Mouse (Mus musculus) MEL (cell line): ENCODE measurements around the gene Podnl1. TPM values are rescaled to one million over a fixed set of nuclear protein-coding genes. Genes with fewer than 3 reads are reported as not detected.

ENCODE experiments used
- DNase-seq: peaks from one replicate; pipeline ENCODE4 v3.0.0; 2011; ENCODE audit warnings: low read depth, low spot score
- H3K27ac ChIP-seq: 2 replicates; pipeline ENCODE4 v1.5.1; 2012; ENCODE audit warnings: low read depth, mild to moderate bottlenecking, control low read depth, low read length, moderate library complexity; ENCODE audit not compliant: control insufficient read depth
- H3K27me3 ChIP-seq, 2 experiments: fragments of 150-350 bp in 1 of 2; sonication (generic) in 1 of 2; 2 replicates each; pipeline ENCODE4 v1.6.1; 2012; ENCODE audit warnings: low read length in 2 of 2, mild to moderate bottlenecking in 2 of 2, improper control_type of control experiment in 1 of 2, moderate library complexity in 1 of 2; ENCODE audit not compliant: insufficient read depth in 2 of 2, control insufficient read depth in 1 of 2
- H3K36me3 ChIP-seq, 2 experiments: 2 replicates each; pipeline ENCODE4 v1.6.1; 2012 to 2014; ENCODE audit warnings: low read length in 2 of 2, improper control_type of control experiment in 1 of 2, inconsistent platforms in 1 of 2, mild to moderate bottlenecking in 1 of 2; ENCODE audit not compliant: insufficient read depth in 2 of 2, control insufficient read depth in 1 of 2
- H3K4me1 ChIP-seq, 2 experiments: fragments of 150-350 bp in 1 of 2; sonication (generic) in 1 of 2; 2 replicates each; pipeline ENCODE4 v1.6.1; 2012; ENCODE audit warnings: low read length in 2 of 2, improper control_type of control experiment in 1 of 2, mild to moderate bottlenecking in 1 of 2; ENCODE audit not compliant: insufficient read depth in 2 of 2, control insufficient read depth in 1 of 2
- H3K4me3 ChIP-seq, 2 experiments: fragments of 150-350 bp in 1 of 2; sonication (generic) in 1 of 2; 2 replicates each; pipeline ENCODE4 v1.5.1; 2012; ENCODE audit warnings: low read depth in 2 of 2, low read length in 2 of 2, mild to moderate bottlenecking in 2 of 2, moderate library complexity in 2 of 2, control low read depth in 1 of 2, improper control_type of control experiment in 1 of 2; ENCODE audit not compliant: control insufficient read depth in 1 of 2, insufficient read depth in 1 of 2
- H3K79me2 ChIP-seq: 2 replicates; pipeline ENCODE4 v1.6.1; 2012; ENCODE audit warnings: mild to moderate bottlenecking, low read length, moderate library complexity; ENCODE audit not compliant: control insufficient read depth, poor library complexity, insufficient read depth
- H3K9ac ChIP-seq: 2 replicates; pipeline ENCODE4 v1.6.1; 2012; ENCODE audit warnings: low read depth, mild to moderate bottlenecking, control low read depth, low read length, moderate library complexity; ENCODE audit not compliant: control insufficient read depth, poor library complexity, severe bottlenecking
- H3K9me3 ChIP-seq: fragments of 150-350 bp; sonication (generic); replicated peaks from 2 replicates; pipeline ENCODE4 v1.6.1; 2012; ENCODE audit warnings: mild to moderate bottlenecking, low read length, improper control_type of control experiment, moderate library complexity; ENCODE audit not compliant: insufficient read depth
- CHD1 ChIP-seq: IDR thresholded peaks from 2 replicates; pipeline ENCODE4 v1.6.1; 2012; ENCODE audit warnings: low read depth, mild to moderate bottlenecking, inconsistent platforms, low read length, improper control_type of control experiment
- CHD2 ChIP-seq: IDR thresholded peaks from 2 replicates; pipeline ENCODE4 v1.6.1; 2011; ENCODE audit warnings: low read length, improper control_type of control experiment
- CTCF ChIP-seq, 3 experiments: IDR thresholded peaks in 2 of 3; conservative IDR thresholded peaks in 1 of 3; 2 replicates each; pipeline ENCODE4 v1.5.1; 2011 to 2012; ENCODE audit warnings: low read length in 3 of 3, low read depth in 2 of 3, mild to moderate bottlenecking in 2 of 3, improper control_type of control experiment in 1 of 3, inconsistent platforms in 1 of 3, mixed read lengths in 1 of 3, moderate library complexity in 1 of 3; ENCODE audit not compliant: control insufficient read depth in 1 of 3, insufficient read depth in 1 of 3, poor library complexity in 1 of 3, severe bottlenecking in 1 of 3
- ETS1 ChIP-seq: IDR thresholded peaks from 2 replicates; pipeline ENCODE4 v1.6.1; 2012; ENCODE audit warnings: low read depth, mild to moderate bottlenecking, inconsistent platforms, low read length, improper control_type of control experiment, moderate library complexity
- GATA1 ChIP-seq: IDR thresholded peaks from 2 replicates; pipeline ENCODE4 v1.6.1; 2011; ENCODE audit warnings: low read depth, low read length, improper control_type of control experiment
- HCFC1 ChIP-seq: IDR thresholded peaks from 2 replicates; pipeline ENCODE4 v1.6.1; 2012; ENCODE audit warnings: low read depth, mild to moderate bottlenecking, inconsistent platforms, low read length, improper control_type of control experiment, moderate library complexity
- KAT2A ChIP-seq: conservative IDR thresholded peaks from 2 replicates; pipeline ENCODE4 v1.6.1; 2012; ENCODE audit warnings: low read depth, low read length, improper control_type of control experiment, inconsistent platforms
- MAFK ChIP-seq: IDR thresholded peaks from 2 replicates; pipeline ENCODE4 v1.6.1; 2011; ENCODE audit warnings: low read depth, mild to moderate bottlenecking, low read length, improper control_type of control experiment, borderline replicate concordance
- MAX ChIP-seq: IDR thresholded peaks from 2 replicates; pipeline ENCODE4 v1.6.1; 2011; ENCODE audit warnings: low read length, improper control_type of control experiment
- MXI1 ChIP-seq: IDR thresholded peaks from 2 replicates; pipeline ENCODE4 v1.6.1; 2011; ENCODE audit warnings: mild to moderate bottlenecking, low read depth, low read length, improper control_type of control experiment
- MYC ChIP-seq: IDR thresholded peaks from 2 replicates; pipeline ENCODE4 v1.6.1; 2011; ENCODE audit warnings: low read depth, mild to moderate bottlenecking, low read length, improper control_type of control experiment, moderate library complexity
- POLR2A ChIP-seq, 2 experiments: IDR thresholded peaks; 2 replicates each; pipeline ENCODE4 v1.6.1; 2011 to 2012; ENCODE audit warnings: low read length in 2 of 2, mild to moderate bottlenecking in 2 of 2, control low read depth in 1 of 2, improper control_type of control experiment in 1 of 2, low read depth in 1 of 2, moderate library complexity in 1 of 2; ENCODE audit not compliant: control insufficient read depth in 1 of 2, insufficient read depth in 1 of 2, poor library complexity in 1 of 2
- POLR2AphosphoS5 ChIP-seq: IDR thresholded peaks from 2 replicates; pipeline ENCODE4 v1.6.1; 2012; ENCODE audit warnings: low read depth, borderline replicate concordance, mild to moderate bottlenecking, inconsistent platforms, low read length, moderate library complexity, mixed read lengths
- RAD21 ChIP-seq: IDR thresholded peaks from 2 replicates; pipeline ENCODE4 v1.6.1; 2011; ENCODE audit warnings: mild to moderate bottlenecking, low read depth, low read length, improper control_type of control experiment
- RCOR1 ChIP-seq: IDR thresholded peaks from 2 replicates; pipeline ENCODE4 v1.6.1; 2012; ENCODE audit warnings: low read depth, mild to moderate bottlenecking, inconsistent platforms, low read length, improper control_type of control experiment
- SIN3A ChIP-seq: IDR thresholded peaks from 2 replicates; pipeline ENCODE4 v1.6.1; 2012; ENCODE audit warnings: low read length, improper control_type of control experiment, inconsistent platforms
- SMC3 ChIP-seq: IDR thresholded peaks from 2 replicates; pipeline ENCODE4 v1.6.1; 2011; ENCODE audit warnings: low read depth, low read length, improper control_type of control experiment
- TAL1 ChIP-seq: IDR thresholded peaks from 2 replicates; pipeline ENCODE4 v1.6.1; 2012; ENCODE audit warnings: mild to moderate bottlenecking, inconsistent platforms, low read length, moderate library complexity, mixed read lengths
- TBP ChIP-seq: IDR thresholded peaks from 2 replicates; pipeline ENCODE4 v1.8.0; 2011; ENCODE audit warnings: low read depth, low read length, improper control_type of control experiment
- TCF12 ChIP-seq: IDR thresholded peaks from 2 replicates; pipeline ENCODE4 v1.6.1; 2014; ENCODE audit warnings: low read depth, mild to moderate bottlenecking, inconsistent platforms, low read length, improper control_type of control experiment, moderate library complexity
- UBTF ChIP-seq: IDR thresholded peaks from 2 replicates; pipeline ENCODE4 v1.6.1; 2012; ENCODE audit warnings: low read depth, mild to moderate bottlenecking, inconsistent platforms, low read length, improper control_type of control experiment, moderate library complexity, borderline replicate concordance; ENCODE audit not compliant: insufficient read depth
- USF1 ChIP-seq: IDR thresholded peaks from 2 replicates; pipeline ENCODE4 v1.6.1; 2014; ENCODE audit warnings: low read depth, mild to moderate bottlenecking, inconsistent platforms, low read length, improper control_type of control experiment, moderate library complexity
- ZC3H11A ChIP-seq: IDR thresholded peaks from 2 replicates; pipeline ENCODE4 v1.6.1; 2012; ENCODE audit warnings: low read depth, mild to moderate bottlenecking, inconsistent platforms, low read length, improper control_type of control experiment
- ZMIZ1 ChIP-seq: IDR thresholded peaks from 2 replicates; pipeline ENCODE4 v1.6.1; 2012; ENCODE audit warnings: low read depth, mild to moderate bottlenecking, inconsistent platforms, low read length, improper control_type of control experiment, moderate library complexity
- ZNF384 ChIP-seq: IDR thresholded peaks from 2 replicates; pipeline ENCODE4 v1.6.1; 2012; ENCODE audit warnings: low read depth, mild to moderate bottlenecking, inconsistent platforms, low read length, improper control_type of control experiment
- polyA plus RNA-seq, 2 experiments: library from polyadenylated mRNA; stranded (reverse) in 1 of 2; unstranded in 1 of 2; fragments of >175 nt in 1 of 2; fragments of >200 nt in 1 of 2; gene quantifications; 2 replicates each; pipeline versions ENCODE4 v1.2.1 to v1.2.4; 2012; ENCODE audit warnings: low replicate concordance in 2 of 2, low read depth in 1 of 2; ENCODE audit not compliant: insufficient read length in 2 of 2, insufficient read depth in 1 of 2, missing spikeins in 1 of 2
- total RNA-seq: library from RNA; depleted of rRNA; stranded (reverse); fragments of 300-350 nt; gene quantifications from 2 replicates; pipeline ENCODE4 v1.2.3, GENCODE M21; 2012

The Podnl1 gene
- total and polyA plus RNA-seq, 3 experiments = 0.04 to 0.08 TPM; not detected in 1

DNA sequence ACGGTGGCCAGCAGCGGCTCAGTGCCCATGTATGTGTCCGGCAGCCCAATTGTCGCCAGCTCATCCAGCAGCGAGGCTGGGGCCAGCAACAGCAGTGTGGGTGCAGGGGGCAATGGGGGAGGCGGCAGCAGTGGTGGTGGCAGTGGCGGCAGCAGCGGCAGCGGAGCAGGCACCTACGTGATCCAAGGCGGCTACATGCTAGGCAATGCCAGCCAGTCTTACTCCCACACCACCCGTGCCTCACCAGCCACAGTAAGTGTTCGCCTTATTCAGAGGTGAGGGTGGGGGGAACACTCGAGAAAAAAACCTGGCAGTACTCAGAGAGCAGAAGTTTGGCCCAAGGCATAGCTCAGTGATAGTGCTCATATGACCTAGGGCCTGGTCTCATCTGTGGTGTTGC, 38.0 kb upstream of the Podnl1 start:
- no peak for DNase-seq
- Histone ChIP-seq H3K27ac (no peak overlapping the region), H3K27me3 (no peaks in the 10 kb centered on the region), H3K79me2 (no peaks in the 10 kb centered on the region), H3K4me1 (no peaks in the 10 kb centered on the region), H3K9ac (no peak overlapping the region), H3K9me3 (no peaks in the 10 kb centered on the region), H3K36me3 (no peaks in the 10 kb centered on the region), H3K4me3 (no peak overlapping the region)
- TF ChIP-seq SMC3 (no peak), CTCF (IDR thresholded peaks at IDR 0.05 in 2 of 3, conservative IDR thresholded peaks at IDR 0.05 in 1 of 3; ENCODE audit: control insufficient read depth in 1 of 3, insufficient read depth in 1 of 3, low read depth in 2 of 3, low read length in 3 of 3, poor library complexity in 1 of 3, severe bottlenecking in 1 of 3) (no peak), TBP (no peak), ETS1 (no peak), HCFC1 (no peak), TAL1 (no peak), POLR2A (IDR thresholded peaks at IDR 0.05; ENCODE audit: control insufficient read depth in 1 of 2, insufficient read depth in 1 of 2, low read depth in 1 of 2, low read length in 2 of 2, poor library complexity in 1 of 2) (no peak), ZC3H11A (no peak), POLR2AphosphoS5 (no peak), ZNF384 (no peak), MYC (no peak), CHD1 (no peak), SIN3A (no peak), UBTF (no peak), MXI1 (no peak), RAD21 (no peak), GATA1 (no peak)

DNA sequence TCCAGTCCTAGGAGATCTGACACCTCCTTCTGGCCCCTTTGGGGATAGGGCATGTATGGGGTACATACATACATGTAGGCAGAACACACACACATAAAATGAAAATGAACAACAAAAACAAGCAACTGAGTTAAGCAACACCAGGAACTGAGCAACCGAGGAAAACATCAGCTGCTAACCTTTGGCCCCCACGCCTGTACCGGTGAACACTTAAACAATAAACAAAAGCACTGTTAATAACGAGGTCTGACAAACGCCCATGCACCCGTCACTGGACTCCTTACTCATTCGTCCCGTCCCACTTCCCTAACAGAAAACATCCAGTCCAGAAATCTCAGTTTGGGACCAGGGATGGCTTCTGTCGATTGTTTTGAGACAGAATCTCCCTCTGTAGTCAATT, 36.5 kb upstream of the Podnl1 start:
- H3K27me3 ChIP-seq = no peaks in the 10 kb centered on the region
- no peak overlapping the region for H3K27ac ChIP-seq
- H3K4me3 ChIP-seq = no peak overlapping the region
- DNase-seq = no peak
- H3K4me1 ChIP-seq = no peaks in the 10 kb centered on the region
- no peaks in the 10 kb centered on the region for H3K9me3 ChIP-seq
- no peak for TF ChIP-seq MAFK
- TF ChIP-seq TCF12 = no peak
- no peak for TF ChIP-seq RCOR1
- TF ChIP-seq ZMIZ1 = no peak
- TF ChIP-seq MXI1 = no peak
- no peak for TF ChIP-seq SMC3
- no peak for TF ChIP-seq MAX
- no peak for TF ChIP-seq POLR2A (IDR thresholded peaks at IDR 0.05; ENCODE audit: control insufficient read depth in 1 of 2, insufficient read depth in 1 of 2, low read depth in 1 of 2, low read length in 2 of 2, poor library complexity in 1 of 2)
- TF ChIP-seq USF1 = no peak
- TF ChIP-seq POLR2AphosphoS5 = no peak
- no peak for TF ChIP-seq CHD2
- no peak for TF ChIP-seq KAT2A
- no peak for TF ChIP-seq TBP
- TF ChIP-seq, all 39 proteins: peak for 0
- no peaks in the 10 kb centered on the region for H3K79me2 ChIP-seq
- no peaks in the 10 kb centered on the region for H3K36me3 ChIP-seq
- H3K9ac ChIP-seq = no peak overlapping the region
